Mouse (Mus musculus) forebrain, embryonic 16.5 days (tissue): ENCODE data around the gene Yap1. TPM values are rescaled to one million over a fixed set of nuclear protein-coding genes. Genes with fewer than 3 reads are reported as not detected.

Experiments used
- ATAC-seq: fragments of 200-750 bp; cut with Nextera tagmentation; 2 replicates; pipeline ENCODE4 v1.8.0; 2017; ENCODE audit warnings: mild to moderate bottlenecking, moderate library complexity
- H3K27ac ChIP-seq: fragments of 300-500 bp; sonication (generic); 2 replicates; pipeline ENCODE4 v1.5.1; 2014; ENCODE audit warnings: low read length, control low read depth
- H3K27me3 ChIP-seq: fragments of 300-500 bp; sonication (generic); replicated peaks from 2 replicates; pipeline ENCODE4 v1.6.1; 2014; ENCODE audit warnings: low read length; ENCODE audit not compliant: control insufficient read depth, insufficient read depth
- H3K36me3 ChIP-seq: fragments of 300-500 bp; sonication (generic); 2 replicates; pipeline ENCODE4 v1.6.1; 2014; ENCODE audit not compliant: control insufficient read depth, insufficient read depth
- H3K4me1 ChIP-seq: fragments of 300-500 bp; sonication (generic); replicated peaks from 2 replicates; pipeline ENCODE4 v1.6.1; 2014; ENCODE audit warnings: low read length; ENCODE audit not compliant: control insufficient read depth, insufficient read depth
- H3K4me2 ChIP-seq: fragments of 300-500 bp; sonication (generic); 2 replicates; pipeline ENCODE4 v1.6.1; 2014; ENCODE audit warnings: mild to moderate bottlenecking, low read length, control low read depth
- H3K4me3 ChIP-seq: fragments of 300-500 bp; sonication (generic); replicated peaks from 2 replicates; pipeline ENCODE4 v1.5.1; 2014; ENCODE audit warnings: mild to moderate bottlenecking, low read length, control low read depth
- H3K9ac ChIP-seq: fragments of 300-500 bp; sonication (generic); replicated peaks from 2 replicates; pipeline ENCODE4 v1.6.1; 2014; ENCODE audit warnings: low read depth, low read length, control low read depth
- H3K9me3 ChIP-seq: fragments of 300-500 bp; sonication (generic); 2 replicates; pipeline ENCODE4 v1.6.1; 2016; ENCODE audit warnings: low read length; ENCODE audit not compliant: control insufficient read depth
- WGBS: fragments of 180-500 bp; shearing (Covaris S2); extraction: QIAGEN DNeasy Blood & Tissue Kit; methylation state at CpG from one replicate; pipeline ENCODE4 v1.1.7; 2014; 5-methylcytosine and 5-hydroxymethylcytosine counted together
- polyA plus RNA-seq: library from polyadenylated mRNA; unstranded; fragments of >200 nt; fragmentation: Nextera tagmentation; extraction: Ambion mirVana; gene quantifications from 2 replicates; pipeline ENCODE4 v1.2.1, GENCODE M21; 2015

Gene Yap1
- polyA plus RNA-seq, 1 experiment from 2014 or later: 7.7 TPM

GRCm38 (mm10) chr9:7943796-7944462 is 60.5 kb downstream of the Yap1 start:
- no peak overlapping the region for H3K27ac ChIP-seq
- no peak overlapping the region for H3K9ac ChIP-seq
- H3K4me1 ChIP-seq: no peaks in the 10 kb centered on the region
- no peaks in the 10 kb centered on the region for H3K36me3 ChIP-seq
- no peaks in the 10 kb centered on the region for H3K9me3 ChIP-seq
- no peaks in the 10 kb centered on the region for H3K27me3 ChIP-seq
- H3K4me3 ChIP-seq: no peak overlapping the region
- no peak for ATAC-seq
- 91% methylated on average over 7 of the region's 7 CpGs for WGBS
- no peak overlapping the region for H3K4me2 ChIP-seq

GRCm38 (mm10) chr9:7942701-7943100 is 61.7 kb downstream of the Yap1 start:
- no peak for ATAC-seq
- Histone ChIP-seq H3K9me3 (no peaks in the 10 kb centered on the region), H3K9ac (no peak overlapping the region), H3K4me2 (no peak overlapping the region), H3K27me3 (no peaks in the 10 kb centered on the region), H3K4me1 (no peaks in the 10 kb centered on the region), H3K4me3 (no peak overlapping the region), H3K36me3 (no peaks in the 10 kb centered on the region), H3K27ac (no peak overlapping the region)
- 94% methylated on average over 8 of the region's 8 CpGs for WGBS

- H3K9ac ChIP-seq: no peak overlapping the region
- 95% methylated on average over 4 of the region's 4 CpGs for WGBS
- no peak overlapping the region for H3K4me3 ChIP-seq
- no peak for ATAC-seq
- H3K27me3 ChIP-seq: no peaks in the 10 kb centered on the region
- no peak overlapping the region for H3K27ac ChIP-seq
- H3K4me1 ChIP-seq: no peaks in the 10 kb centered on the region
- no peak overlapping the region for H3K4me2 ChIP-seq
- H3K36me3 ChIP-seq: no peaks in the 10 kb centered on the region
- H3K9me3 ChIP-seq: no peaks in the 10 kb centered on the region
These were observed 64.3 kb downstream of the Yap1 start for GRCm38 (mm10) chr9:7940075-7940474.

GRCm38 (mm10) chr9:7934419-7934818 is 70.0 kb downstream of the Yap1 start:
- H3K9me3 ChIP-seq: no peaks in the 10 kb centered on the region; the same call in 1 of the 2 replicates
- H3K4me3 ChIP-seq: no peak overlapping the region
- peaks cover 11% of the 10 kb centered on the region for H3K36me3 ChIP-seq
- no peaks in the 10 kb centered on the region for H3K4me1 ChIP-seq
- H3K9ac ChIP-seq: no peak overlapping the region
- WGBS: 93% methylated on average over 10 of the region's 10 CpGs
- H3K27me3 ChIP-seq: no peaks in the 10 kb centered on the region
- ATAC-seq: no peak
- no peak overlapping the region for H3K27ac ChIP-seq
- H3K4me2 ChIP-seq: no peak overlapping the region

- Histone ChIP-seq H3K9me3 (no peaks in the 10 kb centered on the region; the same call in 1 of the 2 replicates), H3K27ac (no peak overlapping the region), H3K4me2 (no peak overlapping the region), H3K4me1 (no peaks in the 10 kb centered on the region), H3K9ac (no peak overlapping the region), H3K4me3 (no peak overlapping the region), H3K27me3 (no peaks in the 10 kb centered on the region), H3K36me3 (peaks cover 11% of the 10 kb centered on the region)
- ATAC-seq: peak; percentile 61
- 69% methylated on average over 6 of the region's 6 CpGs for WGBS
These were observed 74.8 kb downstream of the Yap1 start for GRCm38 (mm10) chr9:7929552-7929951.

GRCm38 (mm10) chr9:7928866-7929265 is 75.5 kb downstream of the Yap1 start:
- Histone ChIP-seq H3K27me3 (no peaks in the 10 kb centered on the region), H3K27ac (no peak overlapping the region), H3K9ac (no peak overlapping the region), H3K36me3 (peaks cover 10% of the 10 kb centered on the region), H3K4me1 (no peaks in the 10 kb centered on the region), H3K4me3 (no peak overlapping the region), H3K9me3 (no peaks in the 10 kb centered on the region; the same call in 1 of the 2 replicates), H3K4me2 (no peak overlapping the region)
- no peak for ATAC-seq
- WGBS: 79% methylated on average over 3 of the region's 3 CpGs

GRCm38 (mm10) chr9:7928207-7928793 is 76.1 kb downstream of the Yap1 start:
- H3K4me3 ChIP-seq: no peak overlapping the region
- 94% methylated on average over 3 of the region's 3 CpGs for WGBS
- H3K27me3 ChIP-seq: no peaks in the 10 kb centered on the region
- no peaks in the 10 kb centered on the region; the same call in 1 of the 2 replicates for H3K9me3 ChIP-seq
- H3K27ac ChIP-seq: no peak overlapping the region
- H3K4me2 ChIP-seq: no peak overlapping the region
- no peak overlapping the region for H3K9ac ChIP-seq
- H3K36me3 ChIP-seq: peaks cover 7% of the 10 kb centered on the region
- ATAC-seq: no peak
- no peaks in the 10 kb centered on the region for H3K4me1 ChIP-seq

GRCm38 (mm10) chr9:7914925-7915324 is 89.5 kb downstream of the Yap1 start:
- Histone ChIP-seq H3K27me3 (no peaks in the 10 kb centered on the region), H3K9me3 (no peaks in the 10 kb centered on the region), H3K4me2 (peak overlapping the region; percentile 55), H3K9ac (no peak overlapping the region), H3K36me3 (no peaks in the 10 kb centered on the region), H3K4me1 (0 out of 2 replicates have a peak, but pooled peaks cover 3% of the 10 kb centered on the region), H3K4me3 (no peak overlapping the region), H3K27ac (no peak overlapping the region)
- ATAC-seq: peak; percentile 22
- WGBS: 59% methylated on average over 8 of the region's 8 CpGs

GRCm38 (mm10) chr9:7914487-7914886 is 89.9 kb downstream of the Yap1 start:
- 3% methylated on average over 11 of the region's 11 CpGs for WGBS
- Histone ChIP-seq H3K36me3 (no peaks in the 10 kb centered on the region), H3K9me3 (no peaks in the 10 kb centered on the region), H3K4me1 (0 out of 2 replicates have a peak, but pooled peaks cover 3% of the 10 kb centered on the region), H3K27me3 (no peaks in the 10 kb centered on the region), H3K4me2 (peak overlapping the region; percentile 55), H3K9ac (no peak overlapping the region), H3K27ac (no peak overlapping the region), H3K4me3 (peak overlapping the region; percentile 33)
- peak; percentile 94 for ATAC-seq
